Mouse (Mus musculus) T-helper 1 cell (primary cell): Measurements from ENCODE around the gene Nampt.

Experiments
- in situ Hi-C: fragments of 300-600 bp; cut with MboI, MseI; formaldehyde crosslinking; loops from one replicate; pipeline ENCODE4 v1.15.1; 2025; ENCODE audit warnings: high pct_unique_total_duplicates

Gene Nampt

DNA sequence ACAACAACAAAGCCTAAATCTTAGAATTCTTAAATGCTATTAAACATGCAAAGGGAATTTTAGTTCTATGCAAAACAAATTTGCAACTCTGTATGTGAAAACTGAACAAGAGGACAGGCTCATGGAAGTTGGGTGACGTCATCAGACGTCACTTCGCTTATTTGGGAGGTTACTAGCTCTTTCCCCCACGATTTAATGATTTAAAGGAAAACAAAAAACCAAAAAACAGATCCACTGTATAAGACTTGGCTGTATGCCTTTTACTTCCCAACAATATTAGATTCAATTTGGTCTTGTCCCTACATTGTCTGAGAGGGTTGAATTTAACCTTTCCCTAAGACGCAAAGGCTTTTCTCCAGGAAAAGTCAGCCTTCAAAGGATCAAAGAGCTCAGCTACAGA is at the start of gene Nampt:
TSS of gene Nampt (plus strand) at position 130 of the 400 bp plus-strand sequence.
- in situ Hi-C loops = no loop called here

DNA sequence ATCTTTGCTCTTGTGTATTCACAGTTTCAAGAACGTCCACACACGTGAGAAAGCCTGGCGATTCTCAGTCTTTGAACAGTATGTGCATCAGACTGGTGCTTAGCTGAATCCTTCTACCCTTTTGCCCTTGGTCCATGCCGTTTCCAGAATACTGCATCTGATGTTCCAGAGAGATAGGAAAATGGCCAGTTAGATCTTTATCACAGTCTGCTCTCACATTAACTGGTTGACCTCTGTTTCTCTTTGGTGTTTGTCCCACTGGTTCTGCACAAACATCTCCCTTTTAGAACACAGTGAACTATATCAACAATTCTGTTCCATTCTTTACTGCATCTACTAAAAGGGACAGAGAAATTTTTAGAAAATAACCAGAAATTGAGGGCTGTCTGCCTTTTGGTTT is 48.6 kb upstream of the Nampt start:
- in situ Hi-C loops = no loop called here

DNA sequence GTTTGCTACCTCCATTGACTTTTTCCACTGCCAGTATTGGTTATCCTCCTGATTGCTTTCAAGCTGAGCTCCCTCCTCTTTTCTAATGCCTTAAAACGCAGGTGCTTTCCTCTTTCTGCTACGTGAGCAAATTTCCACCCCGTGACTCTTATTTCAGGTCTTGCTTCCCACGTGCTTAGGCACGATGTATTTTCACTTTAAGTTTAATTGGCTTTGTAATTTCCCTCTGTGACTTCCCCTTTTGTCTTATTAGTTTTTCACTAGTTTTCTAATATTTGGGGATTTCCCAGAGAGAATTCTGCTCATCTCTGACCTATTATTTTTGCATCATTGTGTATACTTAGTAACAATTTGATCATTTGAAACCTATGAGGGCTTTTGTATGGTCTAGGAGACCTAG is 44.8 kb upstream of the Nampt start:
- in situ Hi-C loops = no loop called here

DNA sequence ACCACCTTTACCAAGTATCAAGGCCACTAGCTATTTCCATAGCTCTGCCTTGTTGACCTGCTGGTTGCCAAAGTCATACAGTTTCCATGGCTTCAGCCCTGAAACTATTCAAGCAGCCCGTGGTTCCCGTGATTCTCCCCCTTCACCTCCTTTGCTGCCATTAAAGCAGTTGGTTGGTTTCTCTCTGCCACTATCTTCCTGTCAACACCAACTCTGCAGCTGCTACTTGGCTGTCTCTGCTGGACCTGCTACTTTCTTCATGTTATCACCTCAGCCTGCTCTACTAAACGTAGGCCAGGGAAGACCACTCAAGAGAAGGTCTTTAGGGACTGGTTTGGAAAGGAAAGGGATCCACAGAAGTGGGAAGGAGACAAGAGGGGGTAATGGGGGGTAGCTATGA is 30.3 kb upstream of the Nampt start:
- in situ Hi-C loops = no loop called here

DNA sequence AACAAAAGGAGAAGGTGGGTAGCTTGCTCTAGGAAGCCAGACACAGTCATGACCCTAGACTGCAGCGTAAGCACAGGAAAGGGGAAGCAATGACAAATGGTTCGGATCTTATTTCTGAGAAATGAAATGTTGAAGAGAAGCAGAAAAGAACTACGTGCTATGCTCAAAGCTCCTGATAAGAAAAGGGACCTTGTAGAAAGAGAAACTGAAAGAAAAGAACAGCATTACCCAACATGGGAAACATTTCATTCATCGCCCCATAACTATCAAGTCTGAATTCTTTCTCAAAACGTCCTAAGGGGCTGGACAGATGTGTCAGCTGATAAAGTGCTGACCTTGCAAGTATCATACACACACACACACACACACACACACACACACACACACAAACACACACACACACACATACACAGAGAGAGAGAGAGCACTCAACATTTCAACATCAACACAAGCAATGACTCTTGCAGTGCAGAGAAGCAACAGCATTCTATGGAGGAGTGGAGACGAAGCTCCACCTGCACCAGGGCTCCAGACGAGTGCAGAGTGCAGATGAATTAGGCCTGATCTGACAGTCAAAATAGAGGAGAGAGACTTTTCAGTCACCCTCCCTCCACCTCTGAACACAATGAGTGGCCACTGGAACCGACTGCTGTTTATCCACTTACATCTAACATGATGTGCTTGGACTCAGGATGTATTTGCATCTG is 23.4 kb upstream of the Nampt start:
- in situ Hi-C loops = no loop called here

DNA sequence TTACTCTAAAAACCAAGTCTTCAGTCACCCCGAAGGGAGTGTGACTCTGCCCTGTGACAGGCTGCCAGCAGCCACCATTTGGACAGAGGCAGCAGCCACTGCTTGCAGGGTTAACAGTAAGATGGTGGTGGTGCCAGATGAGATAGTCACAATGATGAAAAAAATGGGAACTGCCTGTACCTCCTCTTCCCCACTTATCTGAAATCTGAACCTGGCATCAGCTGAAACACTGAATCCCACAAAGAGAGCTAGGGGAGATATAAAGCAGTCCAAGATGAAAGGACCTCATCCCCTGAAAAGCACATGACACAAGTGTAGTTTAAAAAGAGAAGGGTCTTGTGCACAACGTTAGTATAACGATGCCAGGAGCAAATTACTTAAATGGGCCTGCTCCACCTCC is 21.9 kb upstream of the Nampt start:
- in situ Hi-C loops = no loop called here

DNA sequence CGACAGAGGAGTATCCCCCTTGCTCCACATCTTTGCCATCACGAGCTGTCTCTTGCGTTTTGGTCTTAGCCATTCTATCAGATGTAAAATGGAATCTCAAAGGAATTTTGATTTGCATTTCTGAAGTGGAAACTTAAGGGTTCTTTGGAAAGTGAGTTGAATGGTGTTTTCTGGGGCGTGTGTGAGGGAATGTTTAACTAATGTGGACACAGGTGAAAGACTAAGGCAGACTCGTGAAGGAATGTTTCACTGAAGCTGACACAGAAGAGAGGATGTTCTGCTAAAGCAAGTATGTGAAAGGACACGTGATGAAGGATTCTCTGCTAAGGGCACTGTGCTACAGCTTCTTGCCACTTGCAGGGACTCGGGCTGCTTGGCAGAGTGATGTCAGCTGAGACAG is 18.3 kb upstream of the Nampt start:
- in situ Hi-C loops = no loop called here

DNA sequence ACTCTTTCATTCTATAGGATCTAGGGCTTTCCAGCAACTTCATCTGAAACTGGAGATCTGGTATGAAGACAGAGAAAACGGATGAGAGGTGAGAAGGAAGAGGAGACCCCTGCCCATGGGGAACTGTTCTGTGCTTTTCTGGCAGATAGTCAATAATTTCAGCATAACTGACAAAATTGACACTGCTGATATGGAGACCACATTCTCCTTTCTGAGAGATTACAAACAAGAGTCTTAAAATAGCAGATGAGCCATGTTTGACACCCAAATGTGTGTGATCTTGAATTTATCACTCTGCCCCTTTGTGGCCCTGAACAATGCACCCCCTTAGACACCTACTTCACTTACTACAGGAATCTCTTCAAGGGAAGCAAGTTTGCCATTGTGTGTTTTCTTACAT is 13.8 kb upstream of the Nampt start:
- in situ Hi-C loops = no loop called here

DNA sequence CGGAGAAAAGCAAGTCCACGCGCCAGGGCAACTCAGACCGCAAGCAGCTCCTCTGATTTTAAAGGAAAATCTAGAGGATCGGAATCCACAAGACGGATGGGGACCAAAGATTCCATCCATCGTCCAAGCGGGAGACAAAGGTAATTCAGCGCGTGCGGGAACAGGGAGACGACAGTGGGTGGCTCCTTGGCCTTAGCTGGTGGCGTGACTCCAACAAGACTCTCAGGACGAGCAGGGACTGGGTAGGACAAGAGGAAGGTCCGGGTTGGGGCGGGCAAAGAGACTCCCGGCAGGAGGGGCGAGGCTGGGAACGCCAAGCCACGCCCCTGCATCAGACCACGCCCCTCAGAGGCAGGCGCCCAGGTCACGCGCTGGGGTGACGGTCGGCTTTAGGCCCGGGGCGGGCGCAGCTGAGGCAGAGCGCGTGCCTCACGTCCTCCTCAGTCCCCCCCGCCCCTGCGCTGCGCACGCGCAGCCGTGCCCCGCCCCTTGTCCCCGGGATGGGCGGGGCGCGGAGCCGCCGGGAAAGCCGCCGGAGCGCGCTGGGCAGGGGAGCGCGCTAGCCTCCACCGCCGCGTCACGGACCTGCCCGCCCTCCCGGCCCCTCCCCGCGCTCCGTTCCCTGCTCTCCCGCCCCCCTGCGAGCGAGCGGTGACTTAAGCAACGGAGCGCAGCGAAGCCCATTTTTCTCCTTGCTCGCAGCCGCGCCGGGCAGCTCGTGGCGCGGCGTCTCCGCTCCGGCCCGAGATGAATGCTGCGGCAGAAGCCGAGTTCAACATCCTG is 669 bp downstream of the Nampt start:
- in situ Hi-C loops = no loop called here

DNA sequence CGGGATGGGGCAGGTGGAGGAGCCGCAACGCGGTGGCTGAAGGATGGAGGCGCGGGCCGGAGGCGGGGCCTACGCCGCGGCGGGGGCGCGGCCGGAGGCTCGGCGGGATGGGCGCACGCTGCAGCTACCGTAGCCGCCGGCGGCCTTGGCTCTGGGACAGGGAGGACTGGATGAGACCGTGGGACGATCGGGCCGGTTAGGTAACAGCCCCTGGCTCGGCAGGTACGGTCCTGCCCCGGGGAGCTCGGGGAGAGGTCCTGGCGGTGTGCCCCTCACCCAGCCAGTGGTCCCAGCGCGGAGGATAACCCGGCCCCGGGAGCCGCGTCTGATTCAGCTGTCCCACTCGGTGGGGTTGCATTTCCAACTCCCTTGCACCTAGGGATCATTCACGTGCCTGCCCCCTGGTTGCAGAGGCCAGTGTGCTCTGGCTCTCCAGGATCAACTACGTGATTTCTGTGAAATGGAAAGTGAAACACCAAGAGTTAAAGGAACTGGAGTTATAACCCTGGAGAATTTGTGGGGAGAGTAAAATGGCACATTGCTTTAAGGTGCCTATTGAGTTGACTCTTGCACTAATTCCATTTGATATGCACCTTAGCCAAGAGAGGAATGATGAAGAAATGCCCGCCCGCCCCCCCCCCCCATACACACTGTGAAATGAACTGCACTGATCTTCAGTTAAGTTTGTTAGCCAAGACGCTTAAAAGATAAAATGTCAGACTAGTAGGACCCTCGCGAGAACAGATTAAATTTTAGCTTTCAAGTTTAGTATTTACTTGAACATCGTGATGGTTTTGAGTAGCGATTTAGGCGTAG is 1.6 kb downstream of the Nampt start:
- in situ Hi-C loops = no loop called here

DNA sequence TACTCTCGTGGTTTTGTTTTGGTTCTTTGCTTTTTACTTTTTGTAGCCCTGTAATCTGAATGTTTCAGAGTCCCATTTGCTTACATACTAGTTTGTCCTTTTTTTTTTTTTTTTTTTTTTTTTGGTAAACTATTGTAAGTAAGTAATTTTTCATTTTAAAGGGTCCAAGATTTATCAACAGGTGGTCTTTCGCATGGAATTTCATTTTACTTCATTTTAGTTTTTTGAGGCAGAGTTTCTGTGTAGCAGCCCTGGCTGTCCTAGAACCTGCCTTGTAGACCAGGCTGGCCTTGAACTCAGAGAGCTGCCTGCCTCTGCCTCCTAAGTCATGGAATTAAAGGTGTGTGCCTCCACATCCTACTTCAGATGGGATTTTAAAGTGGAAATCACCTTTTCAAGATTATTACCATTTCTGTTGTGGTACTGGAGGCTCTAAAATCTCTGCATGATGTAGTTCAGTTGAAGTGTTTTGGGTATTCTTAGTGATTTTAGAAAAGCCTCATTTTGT is 2.2 kb downstream of the Nampt start:
- in situ Hi-C loops = no loop called here

DNA sequence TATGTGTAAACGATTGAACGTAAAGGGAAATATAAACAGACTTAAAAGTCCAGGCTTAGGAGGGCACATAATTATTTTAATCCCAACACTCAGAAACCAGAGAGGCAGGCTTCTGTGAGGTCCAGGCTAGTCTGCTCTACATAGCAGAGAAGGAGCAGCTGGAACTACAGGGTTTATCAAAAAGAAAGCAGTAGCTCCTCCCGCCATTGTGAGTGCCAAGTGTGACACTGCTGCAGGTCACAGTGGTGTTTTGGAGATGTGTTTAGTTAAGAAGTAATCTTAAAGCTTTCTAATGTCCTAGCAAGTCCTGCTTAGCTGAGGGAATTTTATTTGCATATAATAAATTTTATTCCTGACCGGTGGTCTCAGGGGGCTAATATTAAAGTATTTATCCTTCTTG is 2.7 kb downstream of the Nampt start:
- in situ Hi-C loops = no loop called here

DNA sequence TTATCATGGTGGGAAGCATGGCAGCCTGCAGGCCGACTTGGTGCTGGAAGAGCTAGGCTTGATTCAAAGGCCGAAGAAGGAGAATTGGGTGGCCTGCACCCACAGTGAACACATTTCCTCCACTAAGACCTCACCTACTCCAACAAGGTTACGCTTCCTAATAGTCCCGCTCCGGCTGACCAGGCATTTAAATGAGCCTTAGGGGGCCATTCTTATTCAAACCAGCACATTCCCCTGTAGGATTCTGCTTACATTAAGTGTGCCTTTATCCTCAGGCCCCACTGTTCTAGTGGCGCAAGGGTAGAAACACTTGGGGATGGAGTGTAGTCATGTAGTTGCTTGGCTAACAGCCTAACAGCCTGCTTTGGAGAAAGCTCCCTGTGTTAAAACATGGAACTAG is 5.2 kb downstream of the Nampt start:
- in situ Hi-C loops = no loop called here

DNA sequence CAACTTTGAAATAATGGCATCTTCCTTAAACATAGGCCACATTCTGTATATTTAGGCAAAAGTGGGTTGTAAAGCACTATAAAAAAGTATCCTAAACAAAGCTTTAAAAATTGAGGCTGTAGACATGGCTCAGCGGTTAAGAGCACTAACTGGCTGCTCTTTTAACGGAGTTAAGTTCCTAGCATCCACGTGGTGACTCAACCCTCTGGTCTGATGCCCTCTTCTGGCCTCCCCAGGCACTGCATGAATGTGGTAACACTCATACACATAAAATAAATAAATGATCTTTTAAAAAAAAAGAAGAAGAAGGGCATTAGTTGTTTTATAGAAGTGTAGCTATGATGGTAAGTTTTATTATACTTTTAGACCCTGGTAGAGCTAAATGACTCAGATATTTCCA is 7.6 kb downstream of the Nampt start:
- in situ Hi-C loops = no loop called here

DNA sequence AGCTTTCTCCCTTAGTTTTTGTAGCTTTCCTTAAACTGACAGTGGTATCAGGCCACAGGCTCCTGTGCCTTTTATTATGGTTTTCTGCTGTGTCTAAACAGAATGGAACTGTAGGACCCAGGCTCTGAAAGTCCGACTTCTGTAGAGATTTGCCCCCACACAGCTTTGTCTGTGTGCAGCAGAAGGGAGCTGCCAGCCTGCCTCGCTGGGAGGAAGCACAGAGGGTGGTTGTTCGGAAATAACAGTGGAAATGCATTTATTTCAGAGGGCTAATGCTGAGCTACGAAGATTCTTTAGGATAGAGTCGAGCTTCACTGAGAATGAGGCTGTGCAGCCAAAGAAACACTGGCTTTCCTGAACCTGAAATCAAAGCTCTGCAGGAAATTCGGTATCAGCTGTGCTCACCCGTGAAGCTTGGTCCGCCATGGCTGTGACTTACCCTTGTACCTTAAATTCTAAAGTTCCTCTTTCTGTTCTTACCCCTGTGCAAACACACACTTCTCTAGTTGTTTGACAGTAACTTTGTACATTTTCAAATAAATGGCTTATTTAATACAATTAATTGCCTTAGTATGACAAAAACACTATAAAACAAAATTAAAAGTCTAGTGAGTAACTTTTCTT is 8.9 kb downstream of the Nampt start:
- in situ Hi-C loops = no loop called here

DNA sequence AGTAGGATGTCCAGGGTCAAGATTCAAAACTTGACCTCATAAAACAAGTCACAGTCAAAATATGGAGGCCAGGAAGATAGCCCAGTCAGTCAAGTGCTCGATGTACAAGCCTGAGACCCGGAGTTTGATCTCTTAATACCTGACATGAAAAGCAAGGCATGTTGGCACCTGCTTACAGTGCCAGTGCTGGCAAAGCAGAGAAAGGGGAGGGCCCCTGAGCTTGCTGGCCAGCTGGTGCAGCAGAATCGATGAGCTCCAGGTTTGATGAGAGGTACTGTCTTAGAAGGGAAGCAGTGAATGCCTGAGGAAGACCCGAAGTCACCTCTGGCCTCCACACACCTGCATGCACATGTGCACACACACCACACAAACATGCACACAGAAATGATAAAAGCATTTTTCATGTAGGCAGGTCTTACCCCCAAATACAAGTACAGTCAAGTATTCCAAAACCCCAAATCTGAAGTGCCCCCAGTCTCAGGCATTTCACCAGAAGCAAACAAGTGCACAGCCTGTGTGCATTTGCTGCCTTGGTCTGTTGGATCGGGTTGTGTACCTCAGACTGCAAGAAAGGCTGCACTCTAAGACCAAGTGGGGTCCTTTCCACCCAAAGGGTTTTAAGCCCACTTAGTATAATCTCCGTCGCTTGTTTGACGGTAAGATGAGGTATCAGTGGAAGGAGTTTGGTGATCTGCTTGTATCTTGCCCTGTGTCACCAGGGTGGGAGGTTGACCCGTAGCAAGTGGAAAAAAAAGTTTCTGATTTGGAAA is 10.2 kb downstream of the Nampt start:
- in situ Hi-C loops = no loop called here

DNA sequence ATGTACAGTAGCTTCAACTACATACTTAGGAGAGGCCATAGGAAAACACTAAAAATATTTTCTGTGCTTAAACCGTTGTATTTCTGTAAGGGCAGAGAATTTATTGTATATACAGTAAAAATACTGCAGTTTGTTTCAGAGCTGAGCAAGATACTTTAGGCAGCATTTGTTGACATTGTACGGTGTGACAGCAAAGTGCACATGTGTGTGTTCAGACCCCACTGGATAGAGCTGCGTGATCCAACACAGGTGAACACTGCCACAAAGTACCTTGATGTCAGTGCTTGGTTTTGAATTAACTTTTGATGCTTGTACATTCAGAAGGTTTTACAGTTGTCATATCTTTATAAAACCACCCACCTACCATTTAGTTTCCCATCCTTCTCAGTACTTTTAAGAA is 12.7 kb downstream of the Nampt start:
- in situ Hi-C loops = no loop called here

DNA sequence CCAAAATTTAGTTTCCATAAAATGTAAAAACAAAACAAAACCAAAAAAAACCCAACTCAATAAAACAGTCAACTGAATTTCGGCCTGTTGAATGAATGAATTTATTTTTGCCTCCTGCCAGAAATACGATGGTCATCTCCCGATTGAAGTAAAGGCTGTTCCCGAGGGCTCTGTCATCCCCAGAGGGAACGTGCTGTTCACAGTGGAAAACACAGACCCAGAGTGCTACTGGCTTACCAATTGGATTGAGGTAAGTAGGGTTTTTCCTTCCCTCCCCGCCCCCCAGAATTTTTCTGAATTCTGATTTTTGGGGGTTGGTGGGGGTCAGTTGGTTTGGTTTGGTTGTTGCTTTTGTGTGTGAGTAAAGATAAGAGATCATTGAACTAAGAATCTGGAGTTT is 15.4 kb downstream of the Nampt start:
- in situ Hi-C loops = no loop called here

DNA sequence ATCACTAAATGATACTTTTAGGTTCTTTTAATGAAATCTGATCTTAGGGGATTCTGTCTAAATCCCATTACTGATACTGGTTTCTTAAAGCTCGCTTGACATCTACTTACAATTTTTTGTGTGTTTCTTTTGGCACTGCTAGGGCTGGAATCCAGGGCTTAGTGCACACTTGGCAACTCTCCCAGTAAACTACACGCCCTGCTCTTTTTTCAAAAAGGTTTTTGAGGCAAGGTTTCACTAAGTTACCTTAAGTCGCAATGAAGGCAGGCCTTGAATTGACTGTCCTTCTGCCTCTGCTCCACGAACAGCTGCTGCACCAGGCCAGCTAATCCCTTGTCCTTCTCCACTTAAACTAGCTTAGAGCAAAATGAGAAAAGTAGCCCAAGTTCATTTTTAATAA is 15.9 kb downstream of the Nampt start:
- in situ Hi-C loops = no loop called here

DNA sequence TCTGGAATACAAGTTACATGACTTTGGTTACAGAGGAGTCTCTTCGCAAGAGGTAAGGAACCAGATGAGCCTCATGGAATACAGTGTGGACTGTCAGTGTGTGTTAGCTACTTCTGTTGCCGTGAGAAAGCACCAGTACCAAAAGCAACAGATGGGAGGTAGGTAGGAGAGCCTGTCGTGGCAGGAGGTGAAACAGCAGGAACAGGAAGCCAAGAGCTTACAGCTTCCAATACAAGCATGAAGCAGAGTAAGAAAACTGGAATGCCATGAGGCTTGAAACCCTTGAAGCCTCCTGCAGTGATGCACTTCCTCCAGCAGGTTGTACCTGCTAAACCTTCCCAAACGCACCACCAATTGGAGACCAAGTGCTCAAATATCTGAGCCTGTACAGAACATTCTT is 19.1 kb downstream of the Nampt start:
- in situ Hi-C loops = no loop called here

DNA sequence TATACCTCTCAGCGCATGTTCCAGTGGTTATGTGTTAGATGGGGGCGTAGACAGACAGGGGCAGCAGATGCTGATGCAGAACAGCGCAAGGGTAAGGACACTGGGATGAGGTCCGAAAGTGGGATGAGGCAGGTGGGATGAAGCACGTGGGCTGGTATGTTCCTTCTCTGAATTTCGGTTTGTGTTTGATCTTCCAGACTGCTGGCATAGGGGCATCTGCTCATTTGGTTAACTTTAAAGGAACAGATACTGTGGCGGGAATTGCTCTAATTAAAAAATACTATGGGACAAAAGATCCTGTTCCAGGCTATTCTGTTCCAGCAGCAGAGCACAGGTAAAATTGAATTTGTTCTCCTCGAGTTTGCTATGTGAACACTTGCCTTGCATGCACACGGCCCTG is 19.6 kb downstream of the Nampt start:
- in situ Hi-C loops = no loop called here
